Mouse (Mus musculus): Measurements from ENCODE around the gene Sh2b1. TPM values are rescaled to one million over a fixed set of nuclear protein-coding genes. Genes with fewer than 3 reads are reported as not detected.
A peak's percentile ranks its signal among the peaks of the same experiment; 100 is the strongest.

Sh2b1 gene
- polyA plus RNA-seq, 1 experiment from 2014 or later, result 33.7 TPM

DNA sequence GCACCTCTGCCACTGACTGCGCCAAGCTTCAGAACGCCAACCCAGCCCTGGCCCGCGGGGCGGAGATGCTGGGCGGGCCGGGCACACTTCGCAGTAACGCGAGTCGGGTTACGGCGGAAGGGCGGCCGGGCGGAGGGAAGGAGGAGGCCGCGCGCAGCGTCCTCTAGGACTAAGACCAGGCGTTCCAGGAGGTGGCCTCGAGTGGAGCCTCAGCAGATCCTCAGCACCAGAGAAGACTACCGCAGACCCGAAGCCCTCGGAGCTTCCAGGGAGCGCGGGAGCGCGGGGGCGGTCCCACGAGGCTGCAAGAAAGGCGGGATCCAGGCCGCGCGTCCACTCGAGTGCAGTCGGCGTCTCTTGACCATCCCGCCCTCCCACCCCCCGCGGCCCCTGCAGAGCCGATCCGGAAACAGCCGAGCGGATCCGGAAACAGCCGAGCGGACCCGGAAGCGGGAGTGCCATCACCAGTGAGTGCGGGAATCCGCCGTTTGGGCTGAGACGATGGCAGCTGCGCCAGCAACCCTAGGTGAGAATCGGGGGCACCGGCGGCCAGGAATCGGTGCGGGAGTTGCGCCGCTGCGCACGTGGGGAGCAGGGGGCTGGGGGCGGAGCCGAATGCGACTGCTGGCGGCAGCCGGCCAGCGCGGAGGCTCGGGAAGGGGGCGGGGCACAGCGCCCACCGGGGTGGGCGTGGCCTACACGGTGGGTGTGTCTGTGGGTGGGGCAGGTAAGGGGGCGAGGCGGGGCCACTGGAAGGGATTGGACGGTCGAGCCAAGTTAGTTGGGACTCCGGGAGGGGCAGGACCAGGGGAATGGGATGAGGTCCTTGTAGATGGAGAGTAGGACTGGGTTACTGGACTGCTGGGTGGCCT lies 46.4 kb downstream of the Sh2b1 start, which contains the start of gene Rabep2:
TSS of gene Rabep2 (plus strand) at position 129 of the 872 bp plus-strand sequence.
- WGBS (ENCODE audit: insufficient replicate concordance), result under 1% methylated on average over 79 of the region's 82 CpGs

DNA sequence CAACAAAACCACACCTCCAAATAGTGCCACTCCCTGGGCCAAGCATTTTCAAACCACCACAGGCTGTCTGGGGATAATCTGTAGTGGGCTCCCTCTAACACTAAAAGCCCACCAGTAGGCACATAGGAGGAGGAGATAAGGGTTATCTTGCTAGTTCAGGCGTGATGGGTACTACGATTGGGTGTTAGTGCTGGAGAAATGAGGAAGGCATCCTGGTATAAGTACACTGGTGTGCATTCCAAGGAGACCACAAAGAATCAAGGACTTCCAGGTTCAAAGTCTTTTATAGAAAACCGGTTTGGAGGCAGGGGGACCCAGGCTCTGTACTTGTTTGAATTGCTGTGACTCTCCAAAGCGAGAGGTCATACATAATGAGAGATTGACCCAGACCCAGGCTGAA lies 47.1 kb downstream of the Sh2b1 start:
- peak overlapping the region; percentile 87 for H3K9ac ChIP-seq (ENCODE audit: low read depth, low read length)
- 11% methylated on average over 4 of the region's 4 CpGs for WGBS (ENCODE audit: insufficient replicate concordance)
- no peaks in the 10 kb centered on the region for H3K36me3 ChIP-seq (ENCODE audit: control insufficient read depth, insufficient read depth, low read length)
- H3K9me3 ChIP-seq (replicated peaks; ENCODE audit: control insufficient read depth, low read length), result no peaks in the 10 kb centered on the region
- H3K4me3 ChIP-seq (ENCODE audit: low read depth, low read length), result peak overlapping the region; percentile 58
- H3K27me3 ChIP-seq (ENCODE audit: control insufficient read depth, insufficient read depth, low read length), result no peaks in the 10 kb centered on the region
- ATAC-seq (replicated peaks; ENCODE audit: insufficient number of reproducible peaks, low FRiP score, low TSS enrichment), result no peak
- H3K4me2 ChIP-seq, result peak overlapping the region; percentile 78
- peaks cover 12% of the 10 kb centered on the region for H3K4me1 ChIP-seq (ENCODE audit: control insufficient read depth, insufficient read depth, low read length)
- H3K27ac ChIP-seq (ENCODE audit: low read depth, low read length), result peak overlapping the region; percentile 90

More for the DNA sequence above, 46.4 kb downstream of the Sh2b1 start, which contains the start of gene Rabep2:
- peak within 1 kb of the TSS; percentile 78 for H3K4me2 ChIP-seq
- no peaks in the 10 kb centered on the region for H3K27me3 ChIP-seq (ENCODE audit: control insufficient read depth, insufficient read depth, low read length)
- H3K4me3 ChIP-seq (ENCODE audit: low read depth, low read length), result peak within 1 kb of the TSS; percentile 58
- H3K4me1 ChIP-seq (ENCODE audit: control insufficient read depth, insufficient read depth, low read length), result peaks cover 12% of the 10 kb centered on the region
- H3K36me3 ChIP-seq (ENCODE audit: control insufficient read depth, insufficient read depth, low read length), result no peaks in the 10 kb centered on the region
- peak; percentile 92 for ATAC-seq (replicated peaks; ENCODE audit: insufficient number of reproducible peaks, low FRiP score, low TSS enrichment)
- H3K27ac ChIP-seq (ENCODE audit: low read depth, low read length), result peak within 1 kb of the TSS; percentile 90
- H3K9me3 ChIP-seq (replicated peaks; ENCODE audit: control insufficient read depth, low read length), result no peaks in the 10 kb centered on the region
- H3K9ac ChIP-seq (ENCODE audit: low read depth, low read length), result peak within 1 kb of the TSS; percentile 87

DNA sequence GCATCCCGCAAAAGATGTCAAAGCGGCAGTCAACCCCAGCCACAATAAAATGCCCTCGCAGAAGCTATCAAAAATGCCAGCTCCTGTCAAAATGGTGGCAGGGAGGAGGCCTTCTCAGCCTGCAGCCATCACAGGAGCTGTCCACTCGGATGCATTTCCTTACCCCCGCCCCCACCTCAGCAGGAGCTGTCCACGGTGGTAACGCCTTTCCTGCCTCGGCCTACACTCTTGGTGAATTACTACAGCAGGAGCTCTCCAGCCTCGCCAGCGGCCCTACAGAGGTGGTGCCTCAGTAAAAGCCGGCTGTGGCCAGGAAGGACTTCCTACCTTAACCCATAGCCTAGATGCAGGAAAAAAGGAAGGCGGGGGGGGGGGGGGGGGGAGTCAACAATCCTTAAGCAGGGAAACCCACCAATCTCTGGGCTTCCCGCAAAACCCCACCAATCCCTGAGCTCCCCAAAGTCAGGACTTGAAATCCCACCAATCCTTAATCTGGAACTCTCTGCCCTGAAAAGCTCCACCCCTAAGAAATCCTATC lies 47.8 kb downstream of the Sh2b1 start:
- ATAC-seq (replicated peaks; ENCODE audit: insufficient number of reproducible peaks, low FRiP score, low TSS enrichment), result no peak
- 37% methylated on average over 13 of the region's 13 CpGs for WGBS (ENCODE audit: insufficient replicate concordance)

DNA sequence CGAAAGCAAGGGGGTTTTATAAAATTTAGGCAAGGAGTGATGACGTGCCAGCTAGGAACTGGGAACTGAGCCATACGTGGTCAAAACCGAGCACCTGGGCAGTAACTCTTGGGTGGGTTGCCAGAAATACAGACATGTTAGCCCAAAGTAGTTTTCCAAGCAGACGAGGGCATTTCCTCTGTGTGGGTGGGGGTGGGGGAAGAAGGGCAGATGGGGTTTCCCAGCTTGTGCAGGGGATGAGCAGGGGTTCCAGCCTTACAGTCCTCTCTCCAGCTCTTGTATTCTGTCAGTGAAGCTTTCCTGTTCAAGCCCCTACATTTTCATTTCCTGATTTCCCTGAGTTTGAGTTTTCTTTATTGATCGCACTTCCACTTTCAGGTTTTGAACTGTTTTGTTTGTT lies 51.1 kb downstream of the Sh2b1 start:
- H3K9me3 ChIP-seq (replicated peaks; ENCODE audit: control insufficient read depth, low read length), result no peaks in the 10 kb centered on the region
- peaks cover 7% of the 10 kb centered on the region; the same call in 1 of the 2 replicates for H3K4me1 ChIP-seq (ENCODE audit: control insufficient read depth, insufficient read depth, low read length)
- 74% methylated on average over 6 of the region's 6 CpGs for WGBS (ENCODE audit: insufficient replicate concordance)
- no peak overlapping the region for H3K4me3 ChIP-seq (ENCODE audit: low read depth, low read length)
- H3K4me2 ChIP-seq, result no peak overlapping the region
- H3K27ac ChIP-seq (ENCODE audit: low read depth, low read length), result no peak overlapping the region
- H3K27me3 ChIP-seq (ENCODE audit: control insufficient read depth, insufficient read depth, low read length), result no peaks in the 10 kb centered on the region
- no peak overlapping the region for H3K9ac ChIP-seq (ENCODE audit: low read depth, low read length)
- ATAC-seq (replicated peaks; ENCODE audit: insufficient number of reproducible peaks, low FRiP score, low TSS enrichment), result no peak
- no peaks in the 10 kb centered on the region for H3K36me3 ChIP-seq (ENCODE audit: control insufficient read depth, insufficient read depth, low read length)

More for the DNA sequence above, 47.8 kb downstream of the Sh2b1 start:
- H3K4me3 ChIP-seq (ENCODE audit: low read depth, low read length), result no peak overlapping the region
- H3K9ac ChIP-seq (ENCODE audit: low read depth, low read length), result no peak overlapping the region
- peaks cover 12% of the 10 kb centered on the region for H3K4me1 ChIP-seq (ENCODE audit: control insufficient read depth, insufficient read depth, low read length)
- no peaks in the 10 kb centered on the region for H3K36me3 ChIP-seq (ENCODE audit: control insufficient read depth, insufficient read depth, low read length)
- H3K27me3 ChIP-seq (ENCODE audit: control insufficient read depth, insufficient read depth, low read length), result no peaks in the 10 kb centered on the region
- H3K9me3 ChIP-seq (replicated peaks; ENCODE audit: control insufficient read depth, low read length), result no peaks in the 10 kb centered on the region
- no peak overlapping the region; the same call in 1 of the 2 replicates for H3K4me2 ChIP-seq
- H3K27ac ChIP-seq (ENCODE audit: low read depth, low read length), result no peak overlapping the region

- Histone ChIP-seq H3K27ac (ENCODE audit: low read depth, low read length) (no peak overlapping the region), H3K4me2 (no peak overlapping the region), H3K4me3 (ENCODE audit: low read depth, low read length) (no peak overlapping the region), H3K4me1 (ENCODE audit: control insufficient read depth, insufficient read depth, low read length) (no peaks in the 10 kb centered on the region), H3K9me3 (replicated peaks; ENCODE audit: control insufficient read depth, low read length) (no peaks in the 10 kb centered on the region), H3K27me3 (ENCODE audit: control insufficient read depth, insufficient read depth, low read length) (no peaks in the 10 kb centered on the region), H3K9ac (ENCODE audit: low read depth, low read length) (no peak overlapping the region), H3K36me3 (ENCODE audit: control insufficient read depth, insufficient read depth, low read length) (no peaks in the 10 kb centered on the region)
- WGBS (ENCODE audit: insufficient replicate concordance), result 68% methylated on average over 5 of the region's 5 CpGs
- no peak for ATAC-seq (replicated peaks; ENCODE audit: insufficient number of reproducible peaks, low FRiP score, low TSS enrichment)
These were observed 53.5 kb downstream of the Sh2b1 start for GRCm38 (mm10) chr7:126421756-126422155.

- no peak overlapping the region for H3K9ac ChIP-seq (ENCODE audit: low read depth, low read length)
- H3K4me1 ChIP-seq (ENCODE audit: control insufficient read depth, insufficient read depth, low read length), result no peaks in the 10 kb centered on the region
- no peaks in the 10 kb centered on the region; the same call in 1 of the 2 replicates for H3K27me3 ChIP-seq (ENCODE audit: control insufficient read depth, insufficient read depth, low read length)
- 54% methylated on average over 3 of the region's 3 CpGs for WGBS (ENCODE audit: insufficient replicate concordance)
- H3K27ac ChIP-seq (ENCODE audit: low read depth, low read length), result no peak overlapping the region
- no peak for ATAC-seq (replicated peaks; ENCODE audit: insufficient number of reproducible peaks, low FRiP score, low TSS enrichment)
- H3K4me3 ChIP-seq (ENCODE audit: low read depth, low read length), result no peak overlapping the region
- H3K4me2 ChIP-seq, result no peak overlapping the region
- H3K9me3 ChIP-seq (replicated peaks; ENCODE audit: control insufficient read depth, low read length), result no peaks in the 10 kb centered on the region
- no peaks in the 10 kb centered on the region for H3K36me3 ChIP-seq (ENCODE audit: control insufficient read depth, insufficient read depth, low read length)
These were observed 56.7 kb downstream of the Sh2b1 start for GRCm38 (mm10) chr7:126418496-126418895.

GRCm38 (mm10) chr7:126417606-126418005 lies 57.6 kb downstream of the Sh2b1 start:
- H3K9me3 ChIP-seq (replicated peaks; ENCODE audit: control insufficient read depth, low read length), result no peaks in the 10 kb centered on the region
- WGBS (ENCODE audit: insufficient replicate concordance), result 89% methylated on average over 4 of the region's 4 CpGs

GRCm38 (mm10) chr7:126417045-126417444 lies 58.2 kb downstream of the Sh2b1 start:
- Histone ChIP-seq H3K9ac (ENCODE audit: low read depth, low read length) (no peak overlapping the region), H3K9me3 (replicated peaks; ENCODE audit: control insufficient read depth, low read length) (no peaks in the 10 kb centered on the region), H3K4me1 (ENCODE audit: control insufficient read depth, insufficient read depth, low read length) (no peaks in the 10 kb centered on the region), H3K27me3 (ENCODE audit: control insufficient read depth, insufficient read depth, low read length) (no peaks in the 10 kb centered on the region; the same call in 1 of the 2 replicates), H3K4me2 (no peak overlapping the region), H3K4me3 (ENCODE audit: low read depth, low read length) (no peak overlapping the region), H3K27ac (ENCODE audit: low read depth, low read length) (no peak overlapping the region), H3K36me3 (ENCODE audit: control insufficient read depth, insufficient read depth, low read length) (no peaks in the 10 kb centered on the region)
- 47% methylated on average over 8 of the region's 8 CpGs for WGBS (ENCODE audit: insufficient replicate concordance)
- ATAC-seq (replicated peaks; ENCODE audit: insufficient number of reproducible peaks, low FRiP score, low TSS enrichment), result no peak

More at GRCm38 (mm10) chr7:126417606-126418005, 57.6 kb downstream of the Sh2b1 start:
- H3K9ac ChIP-seq (ENCODE audit: low read depth, low read length), result no peak overlapping the region
- no peak overlapping the region for H3K4me2 ChIP-seq
- no peak overlapping the region for H3K4me3 ChIP-seq (ENCODE audit: low read depth, low read length)
- no peaks in the 10 kb centered on the region for H3K36me3 ChIP-seq (ENCODE audit: control insufficient read depth, insufficient read depth, low read length)
- ATAC-seq (replicated peaks; ENCODE audit: insufficient number of reproducible peaks, low FRiP score, low TSS enrichment), result no peak
- H3K27me3 ChIP-seq (ENCODE audit: control insufficient read depth, insufficient read depth, low read length), result no peaks in the 10 kb centered on the region; the same call in 1 of the 2 replicates
- H3K4me1 ChIP-seq (ENCODE audit: control insufficient read depth, insufficient read depth, low read length), result no peaks in the 10 kb centered on the region
- H3K27ac ChIP-seq (ENCODE audit: low read depth, low read length), result no peak overlapping the region
